Mouse (Mus musculus): ENCODE measurements around the gene Lca5l.

Lca5l gene

GRCm38 (mm10) chr16:96114729-96115128, 77.3 kb downstream of the Lca5l start:
- no peak for DNase-seq (ENCODE audit: low spot score)

- DNase-seq (ENCODE audit: low spot score), result no peak
Measured at GRCm38 (mm10) chr16:96112769-96113168, 79.3 kb downstream of the Lca5l start.

GRCm38 (mm10) chr16:96110655-96111345, 81.3 kb downstream of the Lca5l start:
- DNase-seq (ENCODE audit: low spot score), result no peak

DNA sequence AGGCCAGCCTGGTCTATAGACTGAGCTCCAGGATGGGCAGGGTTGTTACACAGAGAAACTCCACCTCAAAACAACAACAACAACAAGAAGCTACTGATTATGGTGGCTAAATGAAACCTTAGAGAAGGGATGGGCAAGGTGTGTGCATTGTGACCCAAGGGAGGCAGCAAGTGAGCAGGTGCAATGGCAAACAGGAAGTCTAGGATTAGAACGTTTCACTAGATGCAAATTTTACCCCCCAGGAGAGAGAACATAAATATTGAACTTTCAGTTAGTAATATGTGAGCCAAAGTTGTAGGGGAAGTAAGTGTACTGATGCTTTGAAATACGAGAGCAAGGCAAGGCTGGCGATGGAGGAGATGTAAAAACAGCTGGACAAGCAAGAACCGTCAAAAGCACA, 82.4 kb downstream of the Lca5l start:
- no peak for DNase-seq (ENCODE audit: low spot score)
